Comparison of ENCODE assay signal across 15 mouse cellular contexts in genomic region chr1:73718421-73718820, GRCm38 (mm10).
"Had no signal": no experiment of that assay in that cellular context is flagged by ENCODE, and none has a peak within 500 bp of the region (broad histone marks: within the 10 kb centered on the region; RNA-seq: fewer than 3 reads in every experiment).

No protein-coding gene starts in this region.

- ATAC-seq: liver, embryonic 12.5 days; midbrain, embryonic 15.5 days had no signal

- H3K9ac ChIP-seq: limb, embryonic 15.5 days; liver, embryonic 12.5 days; lung, embryonic 14.5 days; midbrain, embryonic 15.5 days; stomach, embryonic 15.5 days had no signal

- H3K27ac ChIP-seq: limb, embryonic 15.5 days; liver, embryonic 12.5 days; macrophage; midbrain, embryonic 15.5 days; stomach, embryonic 15.5 days had no signal

- DNase-seq: kidney, postnatal 14 days; layer of hippocampus, adult 9-11 months; layer of hippocampus, postnatal 36 days; lung, embryonic 14.5 days; lung, postnatal 10 days; right cerebral cortex, postnatal 14 days; thymus, adult 2 months; thymus, postnatal 25 days had no signal

- H3K4me3 ChIP-seq: limb, embryonic 15.5 days; liver, embryonic 12.5 days; megakaryocyte, embryonic 14.5 days; midbrain, embryonic 15.5 days; stomach, embryonic 15.5 days had no signal

- H3K4me1 ChIP-seq: limb, embryonic 15.5 days; liver, embryonic 12.5 days; megakaryocyte, embryonic 14.5 days; midbrain, embryonic 15.5 days; stomach, embryonic 15.5 days had no signal

- H3K9me3 ChIP-seq: limb, embryonic 15.5 days; liver, embryonic 12.5 days; midbrain, embryonic 15.5 days; stomach, embryonic 15.5 days had no signal

- H3K36me3 ChIP-seq: limb, embryonic 15.5 days; liver, embryonic 12.5 days; midbrain, embryonic 15.5 days; stomach, embryonic 15.5 days had no signal

- H3K27me3 ChIP-seq: limb, embryonic 15.5 days; liver, embryonic 12.5 days; megakaryocyte, embryonic 14.5 days; midbrain, embryonic 15.5 days; stomach, embryonic 15.5 days had no signal

- H3K4me2 ChIP-seq: limb, embryonic 15.5 days; liver, embryonic 12.5 days; lung, embryonic 14.5 days; midbrain, embryonic 11.5 days; midbrain, embryonic 15.5 days; stomach, embryonic 15.5 days had no signal
